Mouse (Mus musculus): ENCODE results near the gene Gm14403.
A peak's percentile ranks its signal among the peaks of the same experiment; 100 is the strongest.
"Not testable (repeated sequence)": the region's sequence is repeated elsewhere in the genome, so short reads cannot be mapped to it uniquely, and the experiment has no call there.

Gene Gm14403

DNA sequence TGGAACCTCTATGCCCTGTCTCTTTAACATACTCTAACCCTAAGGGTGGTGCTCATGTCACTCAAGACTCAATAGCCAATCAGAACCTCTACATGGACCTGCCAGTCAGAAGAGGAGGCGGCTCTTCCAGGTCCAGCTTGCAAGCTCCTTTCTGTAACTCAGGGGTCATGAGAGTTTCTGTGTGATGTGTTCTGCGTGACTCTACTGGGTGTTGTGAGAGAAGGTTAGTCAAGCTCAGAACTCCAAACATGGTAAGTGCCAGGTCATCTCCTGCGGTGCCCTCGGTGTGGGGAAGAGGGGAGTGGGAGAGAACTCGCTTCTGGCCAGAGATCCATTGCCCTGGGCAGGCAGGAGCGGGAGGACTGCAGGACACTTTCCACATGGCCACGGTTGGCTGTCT lies at the start of gene Gm14403:
TSS of gene Gm14403 (plus strand) at position 149 of the 400 bp plus-strand sequence.
- DNase-seq, result peak; percentile 27 to 43

- peak; percentile 11 to 32 for DNase-seq
Measured at GRCm38 (mm10) chr2:177464676-177465075, 33.3 kb upstream of the Gm14403 start, which contains the start of gene Zfp970. Gene Zfp970, plus strand, starts transcription at chr2:177464733.

GRCm38 (mm10) chr2:177468222-177468621 lies 29.8 kb upstream of the Gm14403 start:
- not testable (repeated sequence) for DNase-seq

GRCm38 (mm10) chr2:177472261-177472660 lies 25.8 kb upstream of the Gm14403 start:
- not testable (repeated sequence) for DNase-seq

- not testable (repeated sequence) for DNase-seq
Measured at GRCm38 (mm10) chr2:177481971-177482370, 16.0 kb upstream of the Gm14403 start.

DNA sequence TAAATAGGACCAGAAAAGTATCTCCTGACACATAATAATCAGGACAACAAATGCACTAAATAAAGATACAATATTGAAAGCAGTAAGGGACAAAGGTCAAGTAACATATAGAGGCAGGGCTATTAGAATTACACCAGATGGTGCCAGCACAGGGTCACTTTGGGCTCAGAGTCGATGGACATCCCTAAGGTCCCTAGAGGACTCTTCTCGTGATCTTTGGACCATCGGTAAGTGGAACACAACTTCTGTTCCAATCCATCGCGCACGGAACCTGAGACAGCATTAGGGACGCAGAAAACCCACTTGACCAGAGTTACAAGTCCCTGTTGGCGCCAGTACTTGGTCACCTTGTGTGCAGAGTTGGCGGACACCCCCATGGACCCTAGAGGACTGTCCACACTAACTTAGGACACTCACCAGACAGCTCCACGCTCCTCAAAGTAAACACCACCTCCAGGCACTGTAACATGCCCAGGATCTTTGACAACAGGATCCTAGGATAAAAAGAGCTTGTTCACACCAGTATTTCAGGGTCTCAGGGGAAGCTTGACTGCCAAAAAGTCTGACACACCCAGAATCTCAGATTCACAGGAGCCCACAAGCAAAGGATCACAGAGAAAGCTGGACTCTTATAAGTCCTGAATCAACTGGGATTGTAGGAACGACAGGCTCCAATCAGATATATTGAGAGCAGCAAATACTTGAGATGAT lies 14.6 kb upstream of the Gm14403 start:
- not testable (repeated sequence) for DNase-seq

- not testable (repeated sequence) for DNase-seq
Measured at GRCm38 (mm10) chr2:177499182-177499581, 1.2 kb downstream of the Gm14403 start.

- DNase-seq, result not testable (repeated sequence)
Measured at GRCm38 (mm10) chr2:177505211-177505719, 7.2 kb downstream of the Gm14403 start.

GRCm38 (mm10) chr2:177511381-177511780 lies 13.4 kb downstream of the Gm14403 start:
- DNase-seq, result not testable (repeated sequence)

DNA sequence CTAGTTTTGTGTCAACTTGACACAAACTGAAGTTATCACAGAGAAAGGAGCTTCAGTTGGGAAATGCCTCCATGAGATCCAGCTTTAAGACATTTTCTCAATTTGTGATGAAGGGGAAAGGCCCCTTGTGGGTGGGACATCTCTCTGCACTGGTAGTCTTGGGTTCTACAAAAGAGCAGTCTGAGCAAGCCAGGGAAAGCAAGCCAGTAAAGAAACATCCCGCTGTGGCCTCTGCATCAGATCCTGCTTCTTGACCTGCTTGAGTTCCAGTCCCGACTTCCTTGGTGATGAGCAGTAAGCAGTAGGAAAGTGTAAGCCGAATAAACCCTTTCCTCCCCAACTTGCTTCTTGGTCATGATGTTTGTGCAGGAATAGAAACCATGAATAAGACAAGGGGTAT lies 14.0 kb downstream of the Gm14403 start:
- DNase-seq, result not testable (repeated sequence)

DNA sequence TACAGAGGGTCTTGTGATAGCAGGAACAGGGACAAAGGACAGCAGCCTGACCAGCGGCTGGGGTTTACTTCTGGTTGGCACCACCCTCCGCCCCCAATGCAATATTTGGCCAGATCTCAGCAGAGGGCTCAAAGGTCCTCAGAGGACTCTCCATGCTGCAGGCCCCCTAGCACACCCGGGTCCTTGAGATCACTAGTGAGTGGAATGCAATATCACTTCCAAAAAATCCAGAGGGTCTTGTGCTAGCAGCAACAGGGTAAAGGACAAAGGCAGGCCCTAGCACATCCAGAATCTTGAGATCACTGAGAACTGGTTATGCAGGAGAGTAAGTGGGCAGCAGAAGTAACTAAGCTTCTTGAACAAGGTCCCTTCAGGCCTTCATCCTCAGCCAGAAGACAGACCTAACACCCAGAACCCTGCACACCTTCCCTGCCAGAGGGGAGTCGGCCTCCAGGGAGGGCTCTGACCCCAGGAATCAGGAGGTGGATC lies 16.0 kb downstream of the Gm14403 start:
- not testable (repeated sequence) for DNase-seq

DNA sequence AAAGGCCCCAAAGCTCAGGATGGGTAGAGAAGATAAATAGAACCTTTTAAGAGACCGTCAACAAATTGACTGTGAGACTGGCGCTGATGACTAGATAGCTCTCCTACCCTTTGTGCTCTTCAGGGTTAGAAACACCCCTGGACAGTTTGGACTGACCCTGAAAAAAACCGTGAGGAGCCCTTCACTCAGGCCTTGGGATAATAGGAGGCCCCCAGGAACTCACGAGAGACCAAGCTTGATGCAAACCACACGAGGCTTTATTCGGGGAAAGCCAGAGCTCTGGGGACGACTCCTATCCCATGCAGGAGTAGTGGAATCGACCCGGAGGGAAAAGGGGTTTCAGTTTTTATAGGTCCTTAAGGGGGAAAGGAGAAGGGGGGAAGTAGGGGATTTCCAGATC lies 19.7 kb downstream of the Gm14403 start:
- DNase-seq, result not testable (repeated sequence)

DNA sequence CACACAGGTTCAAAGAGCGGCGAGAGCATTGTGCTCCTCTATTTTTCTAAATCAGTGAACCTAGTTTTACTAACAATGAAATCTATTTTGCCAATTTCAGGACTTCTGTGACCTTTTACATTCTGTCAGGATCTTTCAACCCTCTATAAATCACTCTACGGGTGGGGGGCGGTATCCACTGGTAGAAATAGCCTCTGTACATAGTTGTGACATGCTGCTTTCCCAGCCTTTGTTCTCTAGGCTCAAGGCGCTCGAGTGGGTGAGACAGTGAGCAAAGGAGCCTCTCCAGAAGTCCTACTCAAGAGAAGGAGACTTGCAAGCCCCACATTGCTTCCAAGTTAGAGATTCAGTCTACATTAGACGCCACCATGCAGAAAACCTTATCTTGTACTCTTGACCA lies 20.3 kb downstream of the Gm14403 start:
- not testable (repeated sequence) for DNase-seq

DNA sequence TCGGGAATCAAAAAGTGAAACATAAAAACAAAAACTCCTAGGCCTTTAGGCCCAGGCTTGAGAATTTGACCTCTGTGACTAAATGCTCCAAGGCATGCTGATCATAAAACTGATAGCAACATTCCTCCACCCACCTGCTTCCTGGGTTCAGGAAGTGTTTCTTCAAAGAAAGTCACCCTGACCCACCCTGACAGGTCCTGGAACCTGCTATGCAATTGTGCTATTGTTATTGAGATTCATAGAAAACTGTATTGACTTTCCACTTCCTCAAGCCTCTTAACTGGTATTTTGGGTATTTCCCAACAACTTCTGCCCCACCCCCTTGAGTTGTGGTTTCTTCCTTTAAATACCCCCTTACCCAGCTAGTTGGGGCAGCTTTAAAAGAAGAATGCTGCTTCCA lies 20.9 kb downstream of the Gm14403 start:
- not testable (repeated sequence) for DNase-seq

GRCm38 (mm10) chr2:177520035-177520434 lies 22.0 kb downstream of the Gm14403 start:
- no peak for DNase-seq

DNA sequence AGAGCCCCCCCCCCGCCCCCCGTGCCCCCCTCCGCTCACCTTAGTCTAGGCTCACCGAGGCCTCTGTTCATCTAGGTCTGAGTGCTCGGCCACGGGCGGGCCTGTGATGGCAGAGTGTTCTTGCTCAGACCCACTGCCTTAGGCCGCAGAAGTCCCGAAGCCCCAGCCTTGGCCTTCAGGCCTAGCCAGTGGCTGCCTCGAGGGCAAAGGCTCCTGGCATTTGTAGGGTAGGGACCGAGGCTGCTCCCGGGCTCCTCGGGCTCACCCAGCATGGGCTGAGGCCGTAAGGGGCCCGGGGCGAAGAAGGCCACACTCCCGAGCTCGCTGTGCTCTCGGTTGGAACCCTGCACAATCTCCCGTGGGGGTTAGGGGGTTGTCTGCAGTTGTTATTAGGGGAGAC lies 25.0 kb downstream of the Gm14403 start:
- DNase-seq, result no peak

DNA sequence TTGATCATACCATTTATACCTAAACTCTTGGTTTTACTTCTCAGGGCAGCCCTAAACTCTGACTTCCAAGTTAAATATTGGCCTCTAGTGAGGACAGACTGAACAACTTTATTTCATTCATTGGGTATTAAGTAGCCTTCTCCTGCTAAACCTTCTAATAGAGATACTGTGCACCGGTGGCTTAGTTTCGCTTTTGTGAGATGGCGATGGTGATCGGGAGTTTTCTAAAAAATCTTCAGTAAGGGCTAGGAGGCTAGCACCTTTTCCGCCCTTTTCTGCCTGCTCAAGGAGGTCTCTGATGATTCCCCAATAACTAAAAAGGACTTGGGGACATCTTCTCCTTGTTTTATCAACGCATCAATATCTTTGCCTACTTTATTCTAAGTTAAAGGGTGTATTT lies 25.7 kb downstream of the Gm14403 start:
- DNase-seq, result not testable (repeated sequence)

DNA sequence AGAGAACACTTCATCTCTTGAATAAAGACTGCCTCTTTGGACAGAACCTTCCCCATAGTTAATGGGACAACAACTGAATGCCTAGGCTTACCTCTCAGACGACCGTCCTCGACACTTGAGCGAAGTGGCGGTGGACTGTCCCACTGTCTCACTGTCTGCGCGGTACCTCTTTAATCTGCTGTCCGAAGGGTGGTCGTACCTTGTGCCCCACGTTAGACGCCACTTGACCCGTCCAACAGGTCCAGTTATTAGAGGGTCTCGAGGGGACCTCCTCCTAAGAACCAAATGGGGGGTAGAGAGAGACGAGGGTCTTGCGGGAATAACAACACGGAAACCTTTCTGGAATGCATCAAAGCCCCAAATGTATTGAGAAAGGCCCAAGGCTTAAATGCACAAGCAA lies 26.2 kb downstream of the Gm14403 start:
- not testable (repeated sequence) for DNase-seq

GRCm38 (mm10) chr2:177535876-177536275 lies 37.9 kb downstream of the Gm14403 start:
- DNase-seq, result no peak

- DNase-seq, result not testable (repeated sequence)
Measured at GRCm38 (mm10) chr2:177537141-177537540, 39.1 kb downstream of the Gm14403 start.

- not testable (repeated sequence) for DNase-seq
Measured at GRCm38 (mm10) chr2:177537717-177538116, 39.7 kb downstream of the Gm14403 start.

- not testable (repeated sequence) for DNase-seq
Measured at GRCm38 (mm10) chr2:177555261-177555660, 57.2 kb downstream of the Gm14403 start.

Data from cerebellum, postnatal 36 days (tissue).